Mouse (Mus musculus): ENCODE results near the gene Sytl4. TPM values are rescaled to one million over a fixed set of nuclear protein-coding genes. Genes with fewer than 3 reads are reported as not detected.

The Sytl4 gene
- polyA plus RNA-seq, 1 experiment, result 6.9 TPM

Other genes starting within 250 kb of the Sytl4 start
- gene Tnmd, start 130.8 kb downstream of the Sytl4 start, polyA plus RNA-seq (2012; rRNA removed), result 0.10 TPM in 1 of 2 replicates, not detected in the other
- gene Tspan6, start 83.4 kb downstream of the Sytl4 start, polyA plus RNA-seq (2012; rRNA removed), result 83.6 and 111 TPM in 2 replicates
- gene Srpx2, start 73.4 kb downstream of the Sytl4 start, polyA plus RNA-seq (2012; rRNA removed), result 7.5 and 7.7 TPM in 2 replicates
- gene Cstf2, start 77.4 kb upstream of the Sytl4 start, polyA plus RNA-seq (2012; rRNA removed), result 11.5 and 13.0 TPM in 2 replicates
- gene Xkrx, start 180.3 kb upstream of the Sytl4 start, polyA plus RNA-seq (2012; rRNA removed), result 3.4 and 3.8 TPM in 2 replicates
- not detected in 2 replicates for gene Arl13a, start 205.7 kb upstream of the Sytl4 start, polyA plus RNA-seq (2012; rRNA removed)
- gene Nox1, start 240.1 kb upstream of the Sytl4 start, polyA plus RNA-seq (2012; rRNA removed), result 0.07 and 0.08 TPM in 2 replicates